Mouse (Mus musculus): Measurements from ENCODE around the gene Cyb5r1.
"Not testable (repeated sequence)": the region's sequence is repeated elsewhere in the genome, so short reads cannot be mapped to it uniquely, and the experiment has no call there.

The Cyb5r1 gene

GRCm38 (mm10) chr1:134414038-134414437 is 8.7 kb downstream of the Cyb5r1 start:
- in situ Hi-C loops (cut with MboI, MseI), result loop anchor here (5.0 kb wide), 1 partner anchor 78 kb away; the partner anchor contains the start of gene Rabif

GRCm38 (mm10) chr1:134414501-134415167 is 9.3 kb downstream of the Cyb5r1 start:
- in situ Hi-C loops (cut with MboI, MseI), result loop anchor here (5.0 kb wide), 1 partner anchor 78 kb away; the partner anchor contains the start of gene Rabif

GRCm38 (mm10) chr1:134415168-134415831 is 9.9 kb downstream of the Cyb5r1 start, which contains the start of gene Adipor1:
Gene Adipor1 (plus strand): TSS chr1:134415378.
- in situ Hi-C loops (cut with MboI, MseI), result no loop called here

- in situ Hi-C loops (cut with MboI, MseI), result no loop called here
Observed at GRCm38 (mm10) chr1:134418414-134418975, 13.1 kb downstream of the Cyb5r1 start.

GRCm38 (mm10) chr1:134419176-134419575 is 13.8 kb downstream of the Cyb5r1 start:
- in situ Hi-C loops (cut with MboI, MseI), result no loop called here

GRCm38 (mm10) chr1:134419751-134420458 is 14.5 kb downstream of the Cyb5r1 start:
- in situ Hi-C loops (cut with MboI, MseI), result no loop called here

- in situ Hi-C loops (cut with MboI, MseI), result no loop called here
Observed at GRCm38 (mm10) chr1:134423911-134424310, 18.6 kb downstream of the Cyb5r1 start.

GRCm38 (mm10) chr1:134426289-134426688 is 20.9 kb downstream of the Cyb5r1 start:
- in situ Hi-C loops (cut with MboI, MseI), result no loop called here

GRCm38 (mm10) chr1:134433002-134433401 is 27.6 kb downstream of the Cyb5r1 start:
- in situ Hi-C loops (cut with MboI, MseI), result no loop called here

- in situ Hi-C loops (cut with MboI, MseI), result no loop called here
Observed at GRCm38 (mm10) chr1:134433473-134433872, 28.1 kb downstream of the Cyb5r1 start.

- in situ Hi-C loops (cut with MboI, MseI), result loop anchor here (5.0 kb wide), 1 partner anchor 48 kb away; the partner anchor contains the start of gene 4933406M09Rik
Observed at GRCm38 (mm10) chr1:134435414-134435813, 30.1 kb downstream of the Cyb5r1 start.

GRCm38 (mm10) chr1:134440437-134440836 is 35.1 kb downstream of the Cyb5r1 start:
- in situ Hi-C loops (cut with MboI, MseI), result no loop called here

- in situ Hi-C loops (cut with MboI, MseI), result not testable (repeated sequence)
Observed at GRCm38 (mm10) chr1:134441737-134442136, 36.4 kb downstream of the Cyb5r1 start.

- in situ Hi-C loops (cut with MboI, MseI), result no loop called here
Observed at GRCm38 (mm10) chr1:134442394-134442793, 37.0 kb downstream of the Cyb5r1 start.

- in situ Hi-C loops (cut with MboI, MseI), result not testable (repeated sequence)
Observed at GRCm38 (mm10) chr1:134443288-134443687, 37.9 kb downstream of the Cyb5r1 start.

- in situ Hi-C loops (cut with MboI, MseI), result no loop called here
Observed at GRCm38 (mm10) chr1:134445418-134445817, 40.1 kb downstream of the Cyb5r1 start.

- in situ Hi-C loops (cut with MboI, MseI), result not testable (repeated sequence)
Observed at GRCm38 (mm10) chr1:134448537-134448936, 43.2 kb downstream of the Cyb5r1 start.

- in situ Hi-C loops (cut with MboI, MseI), result no loop called here
Observed at GRCm38 (mm10) chr1:134450201-134450600, 44.8 kb downstream of the Cyb5r1 start.

GRCm38 (mm10) chr1:134450986-134451385 is 45.6 kb downstream of the Cyb5r1 start:
- in situ Hi-C loops (cut with MboI, MseI), result no loop called here

- in situ Hi-C loops (cut with MboI, MseI), result no loop called here
Observed at GRCm38 (mm10) chr1:134454904-134455824, 49.8 kb downstream of the Cyb5r1 start, which contains the start of gene Klhl12. Gene Klhl12 (plus strand): TSS chr1:134455531.

- in situ Hi-C loops (cut with MboI, MseI), result no loop called here
Observed at GRCm38 (mm10) chr1:134456060-134456459, 50.7 kb downstream of the Cyb5r1 start.

Measured in regulatory T cell (primary cell).